Mouse (Mus musculus) limb, embryonic 14.5 days (tissue): ENCODE data around the gene Prg2. TPM values are rescaled to one million over a fixed set of nuclear protein-coding genes. Genes with fewer than 3 reads are reported as not detected.

Source experiments
- ATAC-seq: fragments of 200-750 bp; cut with Nextera tagmentation; 2 replicates; pipeline ENCODE4 v1.8.0; 2017; ENCODE audit warnings: low read depth, moderate number of reproducible peaks, moderate TSS enrichment; ENCODE audit not compliant: low FRiP score
- DNase-seq: peaks from one replicate; pipeline ENCODE4 v3.0.0-alpha.2; 2015; ENCODE audit warnings: low spot score
- H3K27ac ChIP-seq: fragments of 300-500 bp; sonication (generic); replicated peaks from 2 replicates; pipeline ENCODE4 v1.5.1; 2014; ENCODE audit warnings: low read depth, mild to moderate bottlenecking, low read length, moderate library complexity, mixed read lengths
- H3K27me3 ChIP-seq: fragments of 300-500 bp; sonication (generic); 2 replicates; pipeline ENCODE4 v1.6.1; 2014; ENCODE audit warnings: low read length, mixed read lengths; ENCODE audit not compliant: control insufficient read depth, insufficient read depth
- H3K36me3 ChIP-seq: fragments of 300-500 bp; sonication (generic); 2 replicates; pipeline ENCODE4 v1.6.1; 2014; ENCODE audit warnings: mild to moderate bottlenecking, low read length, moderate library complexity, mixed read lengths; ENCODE audit not compliant: control insufficient read depth, insufficient read depth
- H3K4me1 ChIP-seq: fragments of 300-500 bp; sonication (generic); 2 replicates; pipeline ENCODE4 v1.6.1; 2014; ENCODE audit warnings: antibody characterized with exemption, low read length, mixed read lengths; ENCODE audit not compliant: control insufficient read depth, insufficient read depth
- H3K4me2 ChIP-seq: fragments of 300-500 bp; sonication (generic); replicated peaks from 2 replicates; pipeline ENCODE4 v1.6.1; 2014; ENCODE audit warnings: low read depth, mild to moderate bottlenecking, low read length, moderate library complexity; ENCODE audit not compliant: severe bottlenecking
- H3K4me3 ChIP-seq: fragments of 300-500 bp; sonication (generic); replicated peaks from 2 replicates; pipeline ENCODE4 v1.5.1; 2014; ENCODE audit warnings: low read length
- H3K9ac ChIP-seq: fragments of 300-500 bp; sonication (generic); 2 replicates; pipeline ENCODE4 v1.6.1; 2014; ENCODE audit warnings: mild to moderate bottlenecking, low read depth, low read length, moderate library complexity; ENCODE audit not compliant: severe bottlenecking
- H3K9me3 ChIP-seq: fragments of 300-500 bp; sonication (generic); 2 replicates; pipeline ENCODE4 v1.6.1; 2016; ENCODE audit warnings: low read length; ENCODE audit not compliant: control insufficient read depth
- POLR2A ChIP-seq: fragments of 200-500 bp; IDR thresholded peaks from 2 replicates; pipeline ENCODE4 v1.8.0; 2012; ENCODE audit warnings: inconsistent platforms, mild to moderate bottlenecking, moderate library complexity, borderline replicate concordance; ENCODE audit not compliant: insufficient read depth, insufficient read length; ENCODE audit errors: extremely low read depth
- WGBS: fragments of 180-500 bp; shearing (Covaris S2); extraction: QIAGEN DNeasy Blood & Tissue Kit; methylation state at CpG from one replicate; pipeline ENCODE4 v1.1.7; 2014; 5-methylcytosine and 5-hydroxymethylcytosine counted together
- polyA plus RNA-seq, 2 experiments: library from polyadenylated mRNA; depleted of rRNA in 1 of 2; stranded (reverse) in 1 of 2; unstranded in 1 of 2; fragments of >200 nt; fragmentation: Nextera tagmentation in 1 of 2; extraction: Ambion mirVana in 1 of 2; gene quantifications; 2 replicates each; pipeline versions ENCODE4 v1.2.1 to v1.2.3; 2012 to 2014

Gene Prg2
- polyA plus RNA-seq, 2 experiments = 0.80 TPM; not detected in 1

DNA sequence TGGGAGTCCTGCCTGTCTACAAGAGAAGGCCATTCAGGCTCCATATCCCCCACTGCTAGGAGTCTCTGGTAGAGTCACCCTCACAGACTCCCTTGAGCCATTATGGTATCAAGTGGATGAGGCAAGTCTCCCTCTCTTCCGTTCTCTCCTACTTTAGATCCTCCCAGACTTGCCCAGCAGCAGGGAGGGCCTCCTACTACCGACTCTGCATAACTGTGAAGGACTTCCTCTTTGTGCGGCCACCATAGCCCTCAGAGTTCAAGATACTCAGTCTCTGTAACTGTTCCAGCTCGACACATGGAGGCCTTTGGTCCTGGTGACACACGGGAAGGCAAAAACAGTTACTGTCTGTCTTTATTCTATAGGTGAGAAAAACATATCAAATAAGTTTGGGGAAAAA, 47.0 kb downstream of the Prg2 start:
- no peak for DNase-seq
- Histone ChIP-seq H3K9me3 (no peaks in the 10 kb centered on the region), H3K4me3 (no peak overlapping the region), H3K27me3 (no peaks in the 10 kb centered on the region), H3K27ac (no peak overlapping the region), H3K9ac (no peak overlapping the region), H3K4me1 (no peaks in the 10 kb centered on the region), H3K36me3 (no peaks in the 10 kb centered on the region), H3K4me2 (no peak overlapping the region)
- 71% methylated on average over 5 of the region's 5 CpGs for WGBS
- TF ChIP-seq POLR2A = no peak
- no peak for ATAC-seq

DNA sequence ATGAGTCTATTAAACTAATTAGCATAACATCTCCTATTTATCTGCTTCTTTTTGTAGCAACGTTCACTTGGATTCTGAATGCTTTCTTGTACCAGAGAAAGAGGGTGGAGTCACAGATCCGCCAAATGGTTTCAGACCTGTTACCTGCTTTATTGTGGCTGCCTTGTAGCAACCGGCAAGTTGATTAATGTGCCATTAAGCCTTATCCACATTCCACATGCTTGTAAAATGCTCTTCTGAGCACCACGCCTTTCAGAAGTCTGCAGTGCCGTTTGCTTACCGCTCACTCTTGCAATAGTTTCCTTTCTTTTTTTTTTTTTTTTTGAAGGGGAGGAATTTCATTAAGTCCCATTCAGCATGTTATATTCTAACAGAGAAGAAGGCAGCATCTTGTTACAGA, 49.6 kb downstream of the Prg2 start:
- no peak for ATAC-seq
- H3K9me3 ChIP-seq = no peaks in the 10 kb centered on the region
- 27% methylated on average over 6 of the region's 6 CpGs for WGBS
- H3K27ac ChIP-seq = no peak overlapping the region
- TF ChIP-seq POLR2A = no peak
- H3K9ac ChIP-seq = no peak overlapping the region
- DNase-seq = no peak
- no peak overlapping the region for H3K4me2 ChIP-seq
- no peaks in the 10 kb centered on the region for H3K27me3 ChIP-seq
- no peak overlapping the region for H3K4me3 ChIP-seq
- H3K36me3 ChIP-seq = no peaks in the 10 kb centered on the region
- no peaks in the 10 kb centered on the region for H3K4me1 ChIP-seq

DNA sequence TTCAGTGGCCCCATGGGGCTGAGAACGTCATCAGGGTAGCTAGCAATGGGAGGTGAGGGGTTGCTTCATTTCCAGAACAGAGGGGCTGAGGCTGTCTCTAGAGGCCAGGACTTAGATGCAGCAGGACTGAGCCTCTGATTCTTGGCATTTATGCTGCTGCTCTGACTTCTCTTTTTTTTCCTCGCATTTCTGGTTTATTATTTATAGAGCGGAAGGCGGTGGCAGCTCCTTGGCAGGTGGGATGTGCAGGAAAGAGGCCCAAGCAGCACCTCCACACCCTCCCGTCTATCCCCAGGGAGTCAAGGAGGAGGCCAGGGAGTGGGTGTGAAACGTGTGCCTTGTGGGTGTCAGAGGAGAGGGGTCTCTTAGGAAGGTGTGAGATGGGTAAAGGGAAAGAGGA, 50.7 kb downstream of the Prg2 start:
- H3K9me3 ChIP-seq = no peaks in the 10 kb centered on the region
- no peak overlapping the region for H3K4me3 ChIP-seq
- no peak for TF ChIP-seq POLR2A
- H3K27me3 ChIP-seq = no peaks in the 10 kb centered on the region
- no peak overlapping the region for H3K9ac ChIP-seq
- H3K27ac ChIP-seq = no peak overlapping the region
- WGBS = 58% methylated on average over 6 of the region's 6 CpGs
- DNase-seq = no peak
- H3K36me3 ChIP-seq = no peaks in the 10 kb centered on the region
- ATAC-seq = no peak
- H3K4me2 ChIP-seq = no peak overlapping the region
- no peaks in the 10 kb centered on the region for H3K4me1 ChIP-seq

DNA sequence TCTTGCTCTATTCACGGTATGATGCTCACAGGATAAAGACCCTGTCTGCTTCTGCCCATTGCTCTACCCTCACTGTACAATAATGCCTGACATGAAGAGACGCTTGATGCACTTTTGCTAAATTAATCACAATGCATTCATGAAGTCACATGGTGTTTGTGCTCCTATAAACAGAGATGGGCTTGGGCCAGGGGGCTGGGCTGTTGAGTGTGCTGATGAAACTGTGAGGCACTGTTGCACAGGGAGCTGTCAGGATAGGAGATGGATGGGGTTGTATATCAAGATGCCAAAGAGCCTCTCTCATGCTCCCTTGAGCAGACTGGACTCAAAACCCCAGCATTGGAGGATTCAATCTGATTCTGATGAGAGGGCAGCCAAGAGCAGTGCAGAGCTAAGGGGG, 52.9 kb downstream of the Prg2 start:
- DNase-seq (no peak), ATAC-seq (no peak)
- H3K4me3 ChIP-seq = no peak overlapping the region
- H3K4me1 ChIP-seq = peaks cover 6% of the 10 kb centered on the region
- WGBS = 77% methylated on average over 2 of the region's 2 CpGs
- H3K4me2 ChIP-seq = no peak overlapping the region
- no peak for TF ChIP-seq POLR2A
- no peaks in the 10 kb centered on the region for H3K36me3 ChIP-seq
- H3K9ac ChIP-seq = no peak overlapping the region
- H3K27me3 ChIP-seq = no peaks in the 10 kb centered on the region
- no peaks in the 10 kb centered on the region for H3K9me3 ChIP-seq
- no peak overlapping the region for H3K27ac ChIP-seq

Other genes with a start within 250 kb of the Prg2 start
- 13.2 and 14.6 TPM in 2 replicates for gene Ypel4, start 246.4 kb upstream of the Prg2 start, polyA plus RNA-seq (2012; rRNA removed)
- gene Ypel4, start 246.4 kb upstream of the Prg2 start, polyA plus RNA-seq (2014; fragmentation: Nextera tagmentation; extraction: Ambion mirVana) = 7.4 and 9.0 TPM in 2 replicates
- gene Gm19426, start 236.8 kb upstream of the Prg2 start, polyA plus RNA-seq (2012; rRNA removed) = 11.6 and 14.9 TPM in 2 replicates
- gene Gm19426, start 236.8 kb upstream of the Prg2 start, polyA plus RNA-seq (2014; fragmentation: Nextera tagmentation; extraction: Ambion mirVana) = 4.3 and 5.7 TPM in 2 replicates
- 38.9 and 41.2 TPM in 2 replicates for gene Serping1, start 205.0 kb upstream of the Prg2 start, polyA plus RNA-seq (2012; rRNA removed)
- gene Serping1, start 205.0 kb upstream of the Prg2 start, polyA plus RNA-seq (2014; fragmentation: Nextera tagmentation; extraction: Ambion mirVana) = 44.1 and 44.4 TPM in 2 replicates
- gene Ube2l6, start 181.6 kb upstream of the Prg2 start, polyA plus RNA-seq (2012; rRNA removed) = 20.9 and 24.6 TPM in 2 replicates
- gene Ube2l6, start 181.6 kb upstream of the Prg2 start, polyA plus RNA-seq (2014; fragmentation: Nextera tagmentation; extraction: Ambion mirVana) = 33.5 and 37.2 TPM in 2 replicates
- gene Smtnl1, start 157.8 kb upstream of the Prg2 start, polyA plus RNA-seq (2012; rRNA removed) = 0.06 and 0.24 TPM in 2 replicates
- 0.22 and 0.55 TPM in 2 replicates for gene Smtnl1, start 157.8 kb upstream of the Prg2 start, polyA plus RNA-seq (2014; fragmentation: Nextera tagmentation; extraction: Ambion mirVana)
- gene Timm10, start 153.5 kb upstream of the Prg2 start, polyA plus RNA-seq (2012; rRNA removed) = 52.3 and 59.7 TPM in 2 replicates
- gene Timm10, start 153.5 kb upstream of the Prg2 start, polyA plus RNA-seq (2014; fragmentation: Nextera tagmentation; extraction: Ambion mirVana) = 56.0 and 58.4 TPM in 2 replicates
- gene Slc43a1, start 141.6 kb upstream of the Prg2 start, polyA plus RNA-seq (2012; rRNA removed) = 25.8 and 35.9 TPM in 2 replicates
- 15.5 and 18.5 TPM in 2 replicates for gene Slc43a1, start 141.6 kb upstream of the Prg2 start, polyA plus RNA-seq (2014; fragmentation: Nextera tagmentation; extraction: Ambion mirVana)
- gene Rtn4rl2, start 93.8 kb upstream of the Prg2 start, polyA plus RNA-seq (2012; rRNA removed) = 4.5 and 6.5 TPM in 2 replicates
- 1.5 and 1.9 TPM in 2 replicates for gene Rtn4rl2, start 93.8 kb upstream of the Prg2 start, polyA plus RNA-seq (2014; fragmentation: Nextera tagmentation; extraction: Ambion mirVana)
- 73.2 and 85.5 TPM in 2 replicates for gene Slc43a3, start 43.9 kb upstream of the Prg2 start, polyA plus RNA-seq (2012; rRNA removed)
- gene Slc43a3, start 43.9 kb upstream of the Prg2 start, polyA plus RNA-seq (2014; fragmentation: Nextera tagmentation; extraction: Ambion mirVana) = 32.1 and 34.9 TPM in 2 replicates
- 0.08 TPM in 1 of 2 replicates, not detected in the other for gene Prg3, start 7.8 kb downstream of the Prg2 start, polyA plus RNA-seq (2012; rRNA removed)
- 0.21 TPM in 1 of 2 replicates, not detected in the other for gene Prg3, start 7.8 kb downstream of the Prg2 start, polyA plus RNA-seq (2014; fragmentation: Nextera tagmentation; extraction: Ambion mirVana)
- 256 and 265 TPM in 2 replicates for gene Ssrp1, start 56.8 kb downstream of the Prg2 start, polyA plus RNA-seq (2012; rRNA removed)
- 242 and 263 TPM in 2 replicates for gene Ssrp1, start 56.8 kb downstream of the Prg2 start, polyA plus RNA-seq (2014; fragmentation: Nextera tagmentation; extraction: Ambion mirVana)
- 0.45 and 0.69 TPM in 2 replicates for gene P2rx3, start 57.0 kb downstream of the Prg2 start, polyA plus RNA-seq (2012; rRNA removed)
- gene P2rx3, start 57.0 kb downstream of the Prg2 start, polyA plus RNA-seq (2014; fragmentation: Nextera tagmentation; extraction: Ambion mirVana) = 0.43 and 0.81 TPM in 2 replicates
- 85.9 and 110 TPM in 2 replicates for gene Tnks1bp1, start 67.6 kb downstream of the Prg2 start, polyA plus RNA-seq (2012; rRNA removed)
- 16.8 and 17.0 TPM in 2 replicates for gene Tnks1bp1, start 67.6 kb downstream of the Prg2 start, polyA plus RNA-seq (2014; fragmentation: Nextera tagmentation; extraction: Ambion mirVana)
- gene Aplnr, start 155.8 kb downstream of the Prg2 start, polyA plus RNA-seq (2012; rRNA removed) = 37.0 and 38.2 TPM in 2 replicates
- gene Aplnr, start 155.8 kb downstream of the Prg2 start, polyA plus RNA-seq (2014; fragmentation: Nextera tagmentation; extraction: Ambion mirVana) = 47.3 and 47.9 TPM in 2 replicates
- 1.3 and 1.7 TPM in 2 replicates for gene Lrrc55, start 216.7 kb downstream of the Prg2 start, polyA plus RNA-seq (2012; rRNA removed)
- gene Lrrc55, start 216.7 kb downstream of the Prg2 start, polyA plus RNA-seq (2014; fragmentation: Nextera tagmentation; extraction: Ambion mirVana) = 0.91 and 1.0 TPM in 2 replicates